Mouse (Mus musculus) cortical plate, adult 2 months (tissue): ENCODE data around the gene Amh. TPM values are rescaled to one million over a fixed set of nuclear protein-coding genes. Genes with fewer than 3 reads are reported as not detected.
A peak's percentile ranks its signal among the peaks of the same experiment; 100 is the strongest.
"Not testable (repeated sequence)": the region's sequence is repeated elsewhere in the genome, so short reads cannot be mapped to it uniquely, and the experiment has no call there.

ENCODE experiments used
- H3K27ac ChIP-seq: fragments of 200-500 bp; 2 replicates; pipeline ENCODE4 v1.5.1; 2012; ENCODE audit warnings: low read length, control low read depth, inconsistent platforms; ENCODE audit not compliant: insufficient read depth
- H3K4me1 ChIP-seq: fragments of 200-500 bp; 2 replicates; pipeline ENCODE4 v1.6.1; 2011; ENCODE audit warnings: low read length; ENCODE audit not compliant: control insufficient read depth, insufficient read depth
- H3K4me3 ChIP-seq: fragments of 200-500 bp; 2 replicates; pipeline ENCODE4 v1.5.1; 2011; ENCODE audit warnings: mild to moderate bottlenecking, low read length, control low read depth; ENCODE audit not compliant: insufficient read depth
- CTCF ChIP-seq: fragments of 200-500 bp; IDR thresholded peaks from 2 replicates; pipeline ENCODE4 v1.5.1; 2011; ENCODE audit warnings: mild to moderate bottlenecking, control low read depth, low read length; ENCODE audit not compliant: insufficient read depth; ENCODE audit errors: extremely low read depth
- POLR2A ChIP-seq: fragments of 200-500 bp; IDR thresholded peaks from 2 replicates; pipeline ENCODE4 v1.6.1; 2011; ENCODE audit warnings: mild to moderate bottlenecking, low read length, control low read depth; ENCODE audit not compliant: insufficient read depth; ENCODE audit errors: extremely low read depth
- polyA plus RNA-seq: library from polyadenylated mRNA; depleted of rRNA; stranded (reverse); fragments of >200 nt; gene quantifications from 2 replicates; pipeline ENCODE4 v1.2.3, GENCODE M21; 2012

Amh gene
- polyA plus RNA-seq, 1 experiment: 2.3 TPM

GRCm38 (mm10) chr10:80826151-80827062 lies 21.4 kb downstream of the Amh start, which contains the start of gene Oaz1:
Oaz1 (plus strand) TSS chr10:80826656.
- Histone ChIP-seq H3K4me3 (peak within 1 kb of the TSS; percentile 74), H3K27ac (peak within 1 kb of the TSS; percentile 97)
- TF ChIP-seq CTCF (no peak), POLR2A (peak; percentile 95)

GRCm38 (mm10) chr10:80827063-80827869 lies 22.2 kb downstream of the Amh start:
- no peak for TF ChIP-seq CTCF
- no peak for TF ChIP-seq POLR2A

More at GRCm38 (mm10) chr10:80826151-80827062, 21.4 kb downstream of the Amh start, which contains the start of gene Oaz1:
- H3K4me1 ChIP-seq: 0 out of 2 replicates have a peak, but pooled peaks cover 2% of the 10 kb centered on the region

GRCm38 (mm10) chr10:80827870-80828420 lies 22.9 kb downstream of the Amh start:
- Histone ChIP-seq H3K27ac (no peak overlapping the region), H3K4me3 (peak overlapping the region; percentile 74), H3K4me1 (0 out of 2 replicates have a peak, but pooled peaks cover 2% of the 10 kb centered on the region)
- no peak for TF ChIP-seq POLR2A
- TF ChIP-seq CTCF: no peak

More at GRCm38 (mm10) chr10:80827063-80827869, 22.2 kb downstream of the Amh start:
- 0 out of 2 replicates have a peak, but pooled peaks cover 2% of the 10 kb centered on the region for H3K4me1 ChIP-seq
- peak overlapping the region; percentile 74 for H3K4me3 ChIP-seq
- no peak overlapping the region for H3K27ac ChIP-seq

- peak overlapping the region; percentile 74; the same call in 1 of the 2 replicates for H3K4me3 ChIP-seq
- not testable (repeated sequence) for H3K4me1 ChIP-seq, H3K27ac ChIP-seq
Observed at GRCm38 (mm10) chr10:80828587-80828986, 23.5 kb downstream of the Amh start.

- Histone ChIP-seq H3K4me3 (no peak overlapping the region), H3K4me1 (0 out of 2 replicates have a peak, but pooled peaks cover 2% of the 10 kb centered on the region), H3K27ac (no peak overlapping the region)
- TF ChIP-seq CTCF (no peak), POLR2A (no peak)
Observed at GRCm38 (mm10) chr10:80829359-80830278, 24.6 kb downstream of the Amh start.

- no peak overlapping the region for H3K4me3 ChIP-seq
- TF ChIP-seq POLR2A: no peak
- no peak for TF ChIP-seq CTCF
- H3K27ac ChIP-seq: no peak overlapping the region
- H3K4me1 ChIP-seq: 0 out of 2 replicates have a peak, but pooled peaks cover 2% of the 10 kb centered on the region
Observed at GRCm38 (mm10) chr10:80831136-80831535, 26.1 kb downstream of the Amh start.

GRCm38 (mm10) chr10:80832818-80833217 lies 27.8 kb downstream of the Amh start:
- Histone ChIP-seq H3K4me3 (no peak overlapping the region), H3K4me1 (0 out of 2 replicates have a peak, but pooled peaks cover 2% of the 10 kb centered on the region), H3K27ac (no peak overlapping the region)
- TF ChIP-seq CTCF: no peak
- no peak for TF ChIP-seq POLR2A

- no peak overlapping the region for H3K4me3 ChIP-seq
- H3K4me1 ChIP-seq: no peaks in the 10 kb centered on the region
- TF ChIP-seq POLR2A: no peak
- no peak overlapping the region for H3K27ac ChIP-seq
Observed at GRCm38 (mm10) chr10:80835617-80836016, 30.6 kb downstream of the Amh start.
